Mouse (Mus musculus) ES-Bruce4 (cell line): ENCODE measurements around the gene Mex3a.

Experiments
- CTCF ChIP-seq: IDR thresholded peaks from one replicate; pipeline ENCODE4 v1.8.1; 2011; ENCODE audit warnings: low read depth, low read length
- EP300 ChIP-seq: IDR thresholded peaks from 2 replicates; pipeline ENCODE4 v1.6.1; 2011; ENCODE audit warnings: low read depth, low read length; ENCODE audit not compliant: insufficient read depth
- POLR2A ChIP-seq: IDR thresholded peaks from one replicate; pipeline ENCODE4 v1.8.1; 2011; ENCODE audit warnings: low read length; ENCODE audit not compliant: insufficient read depth

- no peak for TF ChIP-seq CTCF
- TF ChIP-seq EP300, result no peak
- no peak for TF ChIP-seq POLR2A
Observed at GRCm38 (mm10) chr3:88486887-88487286, 45.3 kb upstream of the Mex3a start.
